Mouse (Mus musculus): ENCODE results near the gene H2-Aa.

Gene H2-Aa

DNA sequence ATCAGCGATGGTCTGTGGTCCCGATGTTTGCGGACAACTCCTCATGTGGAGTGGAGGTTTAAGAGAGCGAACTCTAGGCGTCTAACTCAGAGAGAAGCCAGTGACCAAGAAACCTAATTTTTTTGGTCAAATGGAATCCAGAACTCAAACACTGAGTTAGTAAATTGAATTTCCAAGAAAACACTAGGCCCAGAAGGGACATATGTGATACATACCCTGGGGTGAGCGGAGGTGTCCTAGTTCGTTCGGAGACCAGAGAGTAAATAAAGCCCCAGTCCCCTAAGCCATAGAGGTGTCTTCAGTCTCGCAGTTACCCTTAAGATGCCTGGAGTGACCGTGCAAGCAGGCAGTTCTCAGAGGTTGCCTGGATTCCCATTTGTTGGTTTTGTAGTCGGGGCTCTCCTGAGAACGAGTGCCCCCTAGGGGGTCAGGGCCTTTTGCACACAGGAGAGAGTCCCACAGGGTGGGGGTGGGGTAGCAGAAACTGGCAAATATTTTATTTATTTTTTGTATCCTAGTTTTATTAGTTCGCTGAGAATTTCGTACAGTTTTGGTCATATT is 23.7 kb downstream of the H2-Aa start:
- DNase-seq (ENCODE audit: low spot score in 2 of 2), result peak; percentile 35 to 52

DNA sequence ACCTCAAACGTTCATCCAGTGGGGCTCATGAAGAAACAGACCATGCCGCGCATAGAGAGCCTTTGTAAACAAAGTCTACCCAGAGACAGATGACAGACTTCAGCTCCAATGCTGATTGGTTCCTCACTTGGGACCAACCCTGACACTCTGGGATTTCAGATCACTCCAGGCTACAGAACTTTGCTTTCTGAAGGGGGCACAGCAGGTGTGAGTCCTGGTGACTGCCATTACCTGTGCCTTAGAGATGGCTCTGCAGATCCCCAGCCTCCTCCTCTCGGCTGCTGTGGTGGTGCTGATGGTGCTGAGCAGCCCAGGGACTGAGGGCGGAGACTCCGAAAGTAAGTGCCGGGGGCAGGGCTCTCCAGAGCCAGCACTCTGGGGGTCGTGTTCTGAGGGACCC is 24.6 kb downstream of the H2-Aa start:
- DNase-seq (ENCODE audit: low spot score in 2 of 2), result peak; percentile 55 to 74

DNA sequence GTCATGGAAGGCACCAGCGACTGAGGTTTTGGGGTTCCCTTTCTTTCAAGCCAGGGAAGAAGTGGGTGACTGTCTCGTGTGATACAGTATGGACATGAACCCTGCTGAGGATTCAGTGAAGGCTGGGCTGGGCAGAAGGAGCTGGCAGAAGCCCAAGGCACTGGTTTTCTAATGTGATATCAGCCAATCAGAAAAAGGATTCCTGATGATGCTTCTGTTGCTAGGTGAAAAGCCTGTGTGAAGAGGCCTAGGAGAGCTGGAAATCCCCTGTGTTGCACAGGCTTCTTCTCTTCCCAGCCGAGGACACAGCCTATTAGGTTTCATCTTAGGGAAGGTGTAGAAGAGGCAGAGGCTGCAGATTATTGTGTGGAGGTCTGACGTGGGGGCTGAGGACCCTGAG is 26.1 kb downstream of the H2-Aa start:
- DNase-seq (ENCODE audit: low spot score in 2 of 2), result peak in 1 of 2 experiments; percentile 59

DNA sequence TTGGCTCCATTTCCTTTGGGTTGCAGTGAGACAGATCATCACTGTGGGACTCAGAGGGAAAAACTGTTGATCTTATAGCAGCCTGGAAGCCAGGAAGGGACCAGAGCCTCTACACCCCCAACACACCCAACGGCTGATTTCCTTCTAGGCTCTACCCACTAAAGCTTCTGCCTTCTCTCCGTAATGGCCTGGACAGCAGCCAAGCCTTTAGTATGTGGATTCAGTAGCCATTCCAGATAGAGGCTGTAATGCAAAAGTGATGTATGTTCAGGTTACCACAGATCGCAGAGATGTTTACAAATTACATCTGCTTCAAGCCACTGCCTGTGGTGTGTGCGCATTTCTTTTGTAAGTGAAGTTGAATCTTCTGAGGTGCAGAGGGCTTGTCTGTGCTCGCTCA is 27.1 kb downstream of the H2-Aa start:
- DNase-seq (ENCODE audit: low spot score in 2 of 2), result no peak

DNA sequence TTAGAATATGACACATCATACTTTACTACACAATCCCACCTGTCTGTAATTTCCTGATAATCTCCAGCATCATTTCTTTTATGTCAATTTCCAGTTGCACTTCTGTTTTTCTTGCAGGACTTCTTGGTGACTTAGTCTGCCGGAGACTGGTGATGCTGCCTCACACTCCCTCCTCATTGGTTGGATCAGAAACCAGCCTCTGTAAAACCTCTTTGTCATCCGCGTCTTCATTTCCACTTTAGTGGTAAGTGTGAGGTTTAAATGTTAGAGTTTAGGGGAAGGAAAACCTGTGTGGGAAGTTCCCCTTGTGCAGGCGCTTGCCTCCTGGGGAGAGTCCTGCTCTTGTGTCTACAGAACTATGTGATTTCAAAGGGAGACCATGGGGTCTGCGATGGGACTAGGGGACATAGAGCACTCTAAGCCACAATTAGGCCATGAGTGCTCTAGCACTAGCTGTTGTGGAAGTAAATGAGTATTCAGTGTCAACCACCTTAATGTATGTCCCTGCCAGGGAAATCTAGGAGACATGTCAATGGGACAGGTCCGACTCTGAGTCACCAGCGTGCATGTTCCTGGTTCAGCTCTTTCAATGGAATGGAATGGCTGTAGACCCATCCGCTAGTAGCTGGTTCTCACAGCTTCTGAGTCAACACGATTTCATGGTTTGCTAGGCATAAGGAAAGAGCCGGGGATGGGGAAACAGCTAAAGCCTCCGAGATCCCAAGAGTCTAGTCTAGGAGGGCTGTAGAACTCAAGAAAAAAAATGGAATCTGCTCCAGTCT is 29.8 kb downstream of the H2-Aa start, which contains the start of gene H2-Ab1:
Gene H2-Ab1, plus strand, starts transcription at position 96 of the 782 bp plus-strand sequence.
- peak; percentile 64 to 81 for DNase-seq (ENCODE audit: low spot score in 2 of 2)

DNA sequence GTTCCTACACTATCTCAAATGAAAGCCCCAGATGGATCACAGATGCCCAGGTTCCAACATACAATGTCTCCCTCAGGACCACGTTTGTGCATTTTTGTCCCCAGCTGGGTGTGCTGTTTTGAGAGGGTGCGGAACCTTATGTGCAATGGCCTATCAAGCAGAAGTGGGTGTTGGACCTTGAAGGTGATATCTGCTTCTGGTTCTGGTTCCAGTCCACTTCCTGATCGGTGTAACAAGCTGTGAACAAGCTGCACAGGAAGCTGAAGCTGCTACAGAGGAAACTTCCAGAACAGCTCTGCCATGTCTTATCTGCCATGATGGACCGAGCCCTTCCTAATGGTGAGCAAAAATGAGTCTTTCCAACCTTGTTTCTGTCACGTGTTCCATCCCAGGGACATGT is 31.1 kb downstream of the H2-Aa start:
- DNase-seq (ENCODE audit: low spot score in 2 of 2), result no peak

DNA sequence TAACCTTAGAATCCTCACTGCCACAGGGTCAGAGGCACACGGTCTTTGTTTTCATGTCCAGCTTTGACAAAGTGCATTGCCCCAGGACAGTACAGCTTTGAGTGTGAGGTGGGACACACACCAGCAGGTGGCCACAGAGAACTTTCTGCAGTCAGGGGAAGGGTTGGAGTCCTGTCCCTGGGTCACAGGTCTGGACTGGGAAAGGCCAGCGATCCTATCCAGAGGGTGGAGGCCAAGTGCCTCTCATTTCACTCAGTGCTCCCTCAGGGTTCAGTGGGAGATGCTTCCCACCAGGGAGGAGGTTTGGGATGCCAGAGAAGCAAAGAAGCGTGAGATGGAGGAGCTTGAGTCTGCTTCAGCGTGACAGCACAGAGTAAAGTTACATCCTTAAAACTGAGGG is 36.0 kb downstream of the H2-Aa start:
- DNase-seq (ENCODE audit: low spot score in 2 of 2), result no peak

DNA sequence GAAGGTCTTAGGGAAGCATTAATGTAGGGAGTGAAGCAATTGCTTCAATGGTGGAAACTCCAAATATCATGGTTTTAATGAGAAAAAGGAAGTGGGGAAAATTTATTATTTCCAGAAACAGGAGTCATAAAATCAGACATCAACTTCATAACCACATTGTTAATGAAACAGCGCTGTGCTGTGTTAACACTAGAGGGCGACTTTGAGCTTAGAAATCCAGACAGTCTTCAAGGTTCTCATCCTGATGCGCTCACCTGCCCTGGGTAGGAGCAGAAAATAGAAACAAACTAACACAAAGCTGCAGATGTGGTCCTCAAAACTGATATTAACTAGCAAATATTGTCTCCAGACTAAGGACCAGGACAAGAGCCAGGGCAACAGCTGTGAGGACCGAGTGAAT is 37.7 kb downstream of the H2-Aa start:
- DNase-seq (ENCODE audit: low spot score in 2 of 2), result peak in 1 of 2 experiments; percentile 78

DNA sequence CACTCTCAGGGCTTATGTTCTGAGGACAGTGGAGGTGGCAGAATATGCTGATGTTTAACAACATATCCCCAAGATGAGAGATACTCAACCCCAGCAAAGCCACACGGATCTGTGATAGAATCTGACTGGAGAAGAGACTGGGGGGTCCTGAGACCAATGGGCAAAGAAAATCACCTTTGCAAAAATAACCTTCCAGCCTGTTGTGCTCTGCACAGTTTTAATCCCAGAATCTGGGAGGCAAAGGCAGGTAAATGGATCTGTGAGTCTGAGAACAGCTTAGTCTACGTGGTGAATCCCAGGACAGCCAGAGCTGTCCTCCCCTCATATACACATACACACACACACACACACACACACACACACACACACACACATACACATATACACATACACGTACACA is 38.3 kb downstream of the H2-Aa start:
- DNase-seq (ENCODE audit: low spot score in 2 of 2), result no peak

DNA sequence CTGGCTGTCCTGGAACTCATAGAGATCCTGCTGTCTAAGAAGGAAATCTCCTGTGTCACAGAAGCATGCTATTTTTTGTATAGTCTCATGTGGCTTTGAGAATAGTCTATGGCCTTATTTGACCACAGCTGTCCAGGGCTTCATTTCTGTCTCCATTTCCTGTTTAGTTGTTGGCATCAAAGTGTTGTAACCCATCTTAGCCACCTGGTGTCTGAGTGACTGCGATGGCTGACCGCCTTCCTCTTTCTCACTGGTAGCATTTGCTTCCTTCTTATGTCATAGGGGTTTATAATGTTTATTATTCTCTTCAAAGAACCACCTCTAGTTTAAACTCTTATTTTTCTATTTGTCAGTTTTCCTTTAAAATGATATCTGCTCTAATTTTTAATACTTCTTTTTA is 38.9 kb downstream of the H2-Aa start:
- DNase-seq (ENCODE audit: low spot score in 2 of 2), result no peak

DNA sequence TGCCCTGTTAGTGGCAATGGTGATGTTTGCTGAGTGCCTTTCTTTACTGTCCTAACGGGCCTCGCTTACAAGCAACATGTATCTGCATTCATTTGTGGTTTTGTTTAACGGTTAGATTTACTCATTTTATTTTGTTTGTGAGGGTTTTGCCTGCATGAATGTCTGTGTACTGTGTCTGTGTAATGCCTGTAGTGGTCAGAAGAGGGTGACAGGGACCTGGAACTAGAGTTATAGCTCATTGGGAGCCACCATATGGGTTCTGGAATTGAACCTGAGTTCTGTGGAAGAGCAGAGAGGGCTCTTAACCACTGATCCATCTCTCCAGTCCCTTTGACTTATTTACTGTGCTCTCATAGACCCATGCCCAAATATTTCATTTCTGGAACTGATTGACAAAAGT is 40.6 kb downstream of the H2-Aa start:
- no peak for DNase-seq (ENCODE audit: low spot score in 2 of 2)

DNA sequence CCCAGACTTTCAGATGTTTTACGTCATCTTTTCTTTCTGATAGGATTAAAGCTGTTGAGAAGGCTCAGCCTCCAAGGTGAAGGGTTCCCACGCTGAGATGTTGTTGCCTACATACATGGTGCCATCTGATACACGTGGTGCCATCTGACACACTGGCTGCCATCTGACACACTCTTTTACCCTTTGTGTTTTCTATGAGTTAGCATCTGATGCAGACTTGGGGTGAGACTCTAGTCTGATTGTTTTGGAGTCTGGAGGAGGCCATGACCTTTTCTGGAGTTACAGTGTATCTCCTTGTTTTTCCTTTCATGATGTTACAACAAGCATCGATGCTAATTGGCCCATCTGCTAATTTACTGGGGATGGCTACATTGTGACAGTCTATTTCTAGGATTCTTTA is 43.0 kb downstream of the H2-Aa start:
- DNase-seq (ENCODE audit: low spot score in 2 of 2), result no peak

DNA sequence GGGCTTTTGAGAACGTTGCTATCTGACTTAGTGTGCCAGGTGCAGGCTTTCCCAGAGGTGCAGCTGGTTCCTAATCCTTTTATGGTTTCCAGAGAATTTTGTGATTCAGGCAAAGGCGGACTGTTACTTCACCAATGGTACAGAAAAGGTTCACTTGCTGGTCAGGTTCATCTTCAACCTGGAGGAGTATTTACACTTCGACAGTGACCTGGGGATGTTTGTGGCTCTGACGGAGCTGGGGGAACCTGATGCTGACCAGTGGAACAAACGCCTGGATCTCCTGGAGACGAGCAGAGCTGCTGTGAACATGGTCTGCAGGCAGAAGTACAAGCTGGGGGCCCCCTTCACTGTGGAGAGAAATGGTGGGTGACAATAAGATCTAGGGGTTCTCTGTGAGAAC is 46.7 kb downstream of the H2-Aa start:
- no peak for DNase-seq (ENCODE audit: low spot score in 2 of 2)

DNA sequence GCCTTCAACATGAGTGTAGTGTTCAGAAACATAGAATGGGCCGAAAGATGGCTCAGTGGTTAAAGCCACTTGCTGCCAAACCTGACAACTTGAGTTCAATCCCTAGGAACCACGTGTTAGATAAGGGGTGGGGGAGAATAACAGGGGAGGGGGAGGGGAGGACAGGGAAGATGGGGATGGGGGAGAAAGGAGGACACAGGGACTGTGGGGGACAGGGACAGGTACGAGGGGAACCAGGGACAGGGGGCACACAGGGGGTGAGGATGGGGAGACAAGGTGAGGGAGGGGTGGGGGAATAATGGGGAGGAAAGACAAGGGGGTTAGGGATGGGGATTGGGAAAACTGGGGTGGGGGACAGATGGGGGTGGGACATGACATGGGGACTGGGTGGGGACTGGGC is 47.3 kb downstream of the H2-Aa start:
- DNase-seq (ENCODE audit: low spot score in 2 of 2), result no peak

DNA sequence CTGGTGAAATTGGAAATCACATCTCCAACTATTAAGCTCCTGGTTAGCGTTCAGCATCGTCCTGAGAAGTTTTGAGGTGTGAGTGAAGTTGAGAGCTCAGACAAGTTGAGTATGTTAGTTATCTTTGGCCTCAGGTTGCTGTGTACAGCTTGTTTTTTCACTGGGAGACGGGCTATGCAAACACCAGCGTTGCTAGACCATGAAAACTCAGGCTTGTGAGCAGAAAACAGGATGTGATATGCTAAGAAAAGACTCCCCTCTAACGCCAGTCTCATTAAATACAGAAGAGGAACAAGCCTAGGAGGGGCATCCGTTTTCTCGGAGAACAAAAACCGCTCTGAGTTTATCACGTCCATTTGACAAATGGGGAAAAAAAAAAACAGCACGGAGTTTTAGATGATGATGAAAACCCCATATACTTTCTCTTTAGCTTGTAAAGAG is 48.0 kb downstream of the H2-Aa start:
- DNase-seq (ENCODE audit: low spot score in 2 of 2), result no peak

DNA sequence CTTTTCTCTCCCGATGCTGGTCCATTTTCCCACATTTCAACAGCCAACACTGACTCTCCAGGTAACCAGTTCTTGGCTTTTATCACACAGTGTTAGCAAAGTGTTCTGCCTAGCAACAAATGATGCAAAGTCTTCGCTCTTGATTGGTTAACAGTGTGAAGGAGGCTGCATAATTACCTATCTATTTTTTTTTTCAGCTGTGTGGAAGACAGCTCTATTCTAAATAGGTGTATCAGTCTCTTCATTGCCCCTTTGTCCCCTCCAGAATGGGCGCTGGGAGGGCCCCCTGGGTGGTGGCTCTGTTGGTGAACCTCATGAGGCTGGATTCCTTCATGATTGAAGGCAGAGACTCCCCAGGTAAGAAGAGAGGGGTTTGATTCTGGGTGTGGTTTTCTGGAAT is 48.9 kb downstream of the H2-Aa start, which contains the start of gene H2-Ob:
Gene H2-Ob, plus strand, starts transcription at position 198 of the 400 bp plus-strand sequence.
- peak; percentile 54 to 72 for DNase-seq (ENCODE audit: low spot score in 2 of 2)

DNA sequence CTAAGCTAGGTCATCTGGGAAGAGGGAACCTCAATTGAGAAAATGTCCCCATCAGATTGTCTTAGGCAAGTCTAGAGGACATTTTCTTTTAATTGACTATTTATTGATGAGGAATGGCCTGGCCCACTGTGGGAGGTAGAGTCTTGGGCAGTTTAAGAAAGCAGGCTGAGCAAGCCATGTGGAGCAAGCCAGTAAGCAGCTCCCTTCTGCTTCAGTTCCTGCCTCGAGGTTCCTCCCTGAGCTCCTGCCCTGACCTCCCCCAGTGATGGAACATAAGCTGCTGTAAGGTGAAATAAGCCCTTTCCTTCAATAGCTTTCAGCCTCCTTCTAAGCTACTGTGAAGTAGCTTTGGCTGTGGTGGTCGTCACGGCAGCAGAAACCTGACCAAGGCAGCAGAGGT is 49.9 kb downstream of the H2-Aa start:
- DNase-seq (ENCODE audit: low spot score in 2 of 2), result no peak

DNA sequence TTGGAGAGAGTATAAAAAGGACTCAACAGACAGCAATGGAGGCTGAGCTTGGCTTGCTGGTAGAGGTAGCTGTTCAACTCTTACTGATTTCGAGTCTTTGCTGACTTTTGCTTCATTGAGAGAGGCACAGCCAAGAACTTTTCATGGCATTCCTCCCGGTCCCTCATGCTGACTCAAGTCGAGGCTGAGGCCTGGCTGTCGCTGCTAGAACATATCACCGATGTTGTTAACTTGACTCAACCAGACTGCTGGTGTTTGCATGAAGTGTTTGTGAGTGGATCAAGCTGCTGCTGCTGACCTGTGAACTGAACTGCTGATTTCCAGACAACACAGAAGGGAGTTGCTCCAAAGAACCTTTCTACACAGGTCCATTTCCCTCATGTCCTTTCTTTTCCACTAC is 50.9 kb downstream of the H2-Aa start:
- no peak for DNase-seq (ENCODE audit: low spot score in 2 of 2)

DNA sequence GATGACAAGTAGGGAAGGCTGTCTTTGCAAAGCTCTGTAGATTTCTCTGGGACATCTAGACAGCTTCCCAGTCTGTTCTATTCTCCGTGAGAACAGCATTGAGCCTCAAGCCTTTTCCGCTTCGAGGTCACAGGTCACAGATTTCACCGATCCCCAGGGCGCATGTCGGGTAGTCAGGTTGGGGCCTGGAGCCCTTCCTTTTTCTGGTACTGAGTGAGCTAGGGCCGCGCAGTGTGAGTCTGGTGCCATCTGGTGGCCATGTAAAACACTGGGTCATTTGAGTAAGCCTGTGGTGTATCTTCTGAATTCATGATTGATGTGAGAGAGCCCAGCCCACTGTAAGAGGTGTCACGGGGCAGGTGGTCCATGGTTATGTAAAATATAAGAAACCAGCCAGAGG is 52.7 kb downstream of the H2-Aa start:
- peak; percentile 84 to 89 for DNase-seq (ENCODE audit: low spot score in 2 of 2)

Data from thymus, postnatal 10 days (tissue).